Comparison of ENCODE assay signal across 16 mouse cellular contexts in genomic region chr3:27310973-27311372, GRCm38 (mm10). TPM values are rescaled to one million over a fixed set of nuclear protein-coding genes. Genes with fewer than 3 reads are reported as not detected.
DNase-seq lines count a peak whose midpoint lies in the region; ATAC-seq lines count a peak whose summit lies in the region.
"Had no signal": no experiment of that assay in that cellular context is flagged by ENCODE, and none has a peak within 500 bp of the region (broad histone marks: within the 10 kb centered on the region; RNA-seq: fewer than 3 reads in every experiment).

No protein-coding gene starts in this region.

- intact Hi-C loops in left cerebral cortex, postnatal 10 days (cut with DNase I): no loop called here
- intact Hi-C loops in gastrocnemius, postnatal 14 days (cut with DNase I; ENCODE audit: low total_unique reads): no loop called here

- no peak for ATAC-seq in erythroid progenitor cell, adult 5-6 weeks (replicated peaks; ENCODE audit: low FRiP score, poor library complexity, severe bottlenecking)
- ATAC-seq: forebrain, embryonic 15.5 days; inflammation-experienced regulatory T-cells, adult 6 months had no signal

- peak; percentile 8 for DNase-seq in adrenal gland, postnatal 10 days
- DNase-seq in adrenal gland, postnatal 25 days: no peak
- peak; percentile 19 to 30 for DNase-seq in left cerebral cortex, adult 18-20 months (ENCODE audit: low spot score in 2 of 2)
- no peak for DNase-seq in left cerebral cortex, postnatal 10 days (ENCODE audit: extremely low spot score in 1 of 2, low spot score in 2 of 2)
- DNase-seq in Muller cell, postnatal 12 days (ENCODE audit: inconsistent ontology term): peak; percentile 86
- DNase-seq in gastrocnemius, postnatal 14 days: peak; percentile 35
- no peak for DNase-seq in thymus, postnatal 0 days (ENCODE audit: low spot score)
- DNase-seq: B cell, adult 2 months; cerebellum, adult 18-20 months; heart, postnatal 36 days; kidney, postnatal 10 days; retina, postnatal 1 day; thymus, postnatal 14 days had no signal

RNA-seq across cellular contexts. Expression of gene Tnfsf10, which starts 5.9 kb away (rescaled TPM):
- 10 to 100 TPM in 1 of 2 experiments, 1 to 10 TPM in 1; 8.0 to 15.0 TPM for total RNA-seq in adrenal gland, postnatal 10 days (2021)
- 10.8 and 11.3 TPM in 2 replicates for total RNA-seq in adrenal gland, postnatal 25 days (2021)
- total RNA-seq in left cerebral cortex, adult 18-20 months (2021): 1 to 10 TPM in 1 of 2 experiments, under 1 TPM in 1; 1.00 to 2.2 TPM
- total RNA-seq in left cerebral cortex, postnatal 10 days (2021): 1 to 10 TPM in 1 of 2 experiments, under 1 TPM in 1; 0.94 to 1.6 TPM
- total RNA-seq in gastrocnemius, postnatal 14 days (2021): 1 to 10 TPM; 5.1 to 7.6 TPM
- 2.8 TPM in 2 replicates for polyA plus RNA-seq in thymus, postnatal 0 days (2015; fragmentation: Nextera tagmentation; extraction: Ambion mirVana)
- not detected in 2 replicates for total RNA-seq in erythroid progenitor cell, adult 5-6 weeks (2015; ENCODE audit: low replicate concordance)
- 1.3 and 1.4 TPM in 2 replicates for total RNA-seq in erythroid progenitor cell, adult 5-6 weeks (2017; ENCODE audit: low replicate concordance)

Comparison
In these comparisons a context has a peak if more than half of its experiments do, and no peak if none do; other contexts are left out.
1. DNase-seq: peak in adrenal gland, postnatal 10 days (single experiment), left cerebral cortex, adult 18-20 months (2 of 2), Muller cell, postnatal 12 days (single experiment) and gastrocnemius, postnatal 14 days (single experiment); none in adrenal gland, postnatal 25 days (single experiment), left cerebral cortex, postnatal 10 days (0 of 2) and thymus, postnatal 0 days (single experiment).